Mouse (Mus musculus): ENCODE results near the gene Xpc.
A peak's percentile ranks its signal among the peaks of the same experiment; 100 is the strongest.

The Xpc gene

GRCm38 (mm10) chr6:91515545-91516449 lies at the start of gene Xpc, which contains the start of gene Lsm3:
Gene Xpc (minus strand): TSS chr6:91515888.
Gene Lsm3 (plus strand): TSS chr6:91515928.
- peak; percentile 97 to 99 for DNase-seq

GRCm38 (mm10) chr6:91563031-91563430 lies 47.3 kb upstream of the Xpc start:
- no peak for DNase-seq

GRCm38 (mm10) chr6:91560186-91560585 lies 44.5 kb upstream of the Xpc start:
- no peak for DNase-seq

- DNase-seq = no peak
Measured at GRCm38 (mm10) chr6:91559371-91559770, 43.7 kb upstream of the Xpc start.

DNA sequence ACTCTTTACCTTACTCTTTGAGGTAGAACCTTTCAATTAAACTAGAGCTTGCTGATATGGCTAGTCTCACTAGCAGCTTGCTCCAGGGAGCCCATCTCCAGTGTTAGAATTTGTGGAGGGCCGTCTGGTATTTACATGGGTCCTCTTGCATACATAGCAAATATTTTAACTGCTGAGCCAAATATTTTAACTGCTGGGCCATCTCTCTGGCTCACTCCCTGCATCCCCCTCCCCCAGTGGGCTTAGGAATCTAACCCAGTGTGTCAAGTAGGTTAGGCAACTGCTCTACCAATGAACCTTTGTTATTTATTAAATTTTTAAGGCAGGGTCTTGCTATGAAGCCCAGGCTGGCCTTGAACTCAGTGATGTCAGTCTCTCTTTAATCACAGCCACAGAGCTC lies 42.9 kb upstream of the Xpc start:
- DNase-seq = no peak

GRCm38 (mm10) chr6:91552693-91553092 lies 37.0 kb upstream of the Xpc start:
- no peak for DNase-seq

DNA sequence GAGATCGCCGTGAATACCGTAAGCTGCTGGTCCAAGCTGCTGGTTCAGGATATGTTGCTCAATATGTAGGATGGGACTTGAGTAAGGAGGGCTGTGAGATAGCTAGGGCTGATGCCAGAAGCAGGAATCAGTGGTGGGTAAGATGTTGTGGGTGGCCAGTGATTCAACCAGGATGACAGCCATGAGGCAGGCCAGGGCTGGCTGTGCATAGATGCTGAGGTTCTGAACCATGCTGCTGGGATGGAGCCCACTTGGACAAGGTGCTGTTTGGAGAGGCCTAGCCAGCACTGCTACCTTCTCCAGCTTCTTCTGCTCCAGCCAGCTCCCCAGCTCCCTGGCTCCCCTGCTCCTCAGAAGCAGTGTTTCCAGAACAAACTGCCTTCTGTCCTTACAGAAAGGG lies 36.0 kb upstream of the Xpc start:
- no peak for DNase-seq

- no peak for DNase-seq
Measured at GRCm38 (mm10) chr6:91549621-91550020, 33.9 kb upstream of the Xpc start.

- DNase-seq = no peak
Measured at GRCm38 (mm10) chr6:91547313-91547712, 31.6 kb upstream of the Xpc start.

DNA sequence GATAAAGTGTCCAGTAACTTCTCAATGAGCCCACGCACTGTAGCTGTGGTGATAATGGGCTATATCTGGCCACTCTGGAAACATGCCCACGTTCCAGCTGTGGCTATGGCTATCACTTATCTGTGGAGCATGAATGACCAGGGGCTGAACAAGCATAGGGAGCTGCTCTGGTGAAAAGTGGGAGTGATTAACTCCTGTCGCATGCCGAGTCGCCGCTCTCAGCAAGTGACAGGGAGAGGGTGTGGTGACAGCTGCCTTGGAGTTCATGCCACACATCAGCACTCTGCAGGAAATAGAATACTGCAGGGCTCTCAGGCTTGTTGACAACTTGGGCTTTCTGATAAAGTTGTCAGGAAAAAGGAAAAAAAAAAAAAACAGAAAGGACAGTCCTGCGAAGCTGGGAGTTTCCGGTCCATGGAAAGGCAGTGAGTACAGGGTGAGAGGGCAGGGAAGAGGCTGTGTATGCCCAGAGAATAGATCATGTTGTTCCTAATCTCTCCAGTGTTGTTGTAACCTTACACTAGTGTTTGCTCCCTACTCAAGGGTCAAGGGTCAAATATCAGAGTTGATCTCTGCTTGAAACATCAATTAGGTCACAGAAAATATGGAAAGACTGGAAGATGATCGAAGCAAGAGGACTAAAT lies 30.7 kb upstream of the Xpc start:
- DNase-seq = no peak

GRCm38 (mm10) chr6:91543056-91543455 lies 27.4 kb upstream of the Xpc start:
- no peak for DNase-seq

DNA sequence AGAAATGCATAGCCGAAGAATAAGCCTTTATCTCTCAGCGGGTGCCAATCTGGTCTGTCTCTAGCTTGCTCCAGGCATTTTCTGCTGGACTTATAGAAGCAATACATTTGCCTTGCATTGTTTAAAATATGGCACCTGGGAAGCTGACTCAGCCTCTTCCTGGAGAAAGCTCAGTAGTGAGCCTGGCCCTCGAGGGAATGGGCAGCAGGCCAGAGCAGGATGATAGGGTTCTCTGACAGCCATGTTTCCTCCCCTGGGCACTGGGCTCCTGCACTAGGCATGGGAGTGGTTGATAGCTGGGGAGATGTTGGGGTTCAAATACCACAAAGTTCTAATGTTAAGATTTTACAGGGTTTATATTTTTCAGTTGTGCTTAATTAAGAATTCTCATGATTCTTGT lies 25.6 kb upstream of the Xpc start:
- DNase-seq = no peak

DNA sequence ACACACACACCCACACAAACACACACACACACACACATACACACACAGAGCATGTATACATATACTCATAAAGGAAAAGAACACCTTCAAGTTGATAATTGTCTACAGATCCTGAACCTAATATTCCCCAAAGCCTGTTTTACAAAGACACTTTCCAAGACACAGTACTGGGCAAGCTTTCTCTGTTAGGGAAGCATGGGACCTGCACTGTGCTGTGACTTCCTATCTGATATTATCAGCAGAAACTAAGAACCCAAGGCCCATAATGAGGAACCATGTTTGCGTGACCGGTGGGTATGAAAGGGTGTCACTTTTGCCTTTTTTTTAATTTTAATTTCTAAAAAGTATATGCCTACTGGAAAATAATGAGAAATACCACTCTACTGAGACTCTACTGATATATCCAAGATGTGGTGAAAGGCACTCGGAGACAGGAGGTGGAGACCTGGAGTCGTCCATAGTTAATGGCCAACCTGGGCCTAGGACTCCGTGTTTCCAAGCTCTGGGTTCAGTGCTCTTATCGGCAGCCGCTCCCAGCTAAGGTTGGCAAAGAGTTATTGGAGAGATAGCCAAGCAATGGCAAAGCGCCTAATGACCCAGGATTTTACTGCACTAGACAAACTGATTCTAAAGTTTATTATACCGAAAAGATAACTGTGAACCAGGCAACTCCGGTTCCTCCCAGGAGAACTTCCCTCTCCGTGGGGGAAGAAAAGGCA lies 20.5 kb upstream of the Xpc start:
- DNase-seq = no peak

DNA sequence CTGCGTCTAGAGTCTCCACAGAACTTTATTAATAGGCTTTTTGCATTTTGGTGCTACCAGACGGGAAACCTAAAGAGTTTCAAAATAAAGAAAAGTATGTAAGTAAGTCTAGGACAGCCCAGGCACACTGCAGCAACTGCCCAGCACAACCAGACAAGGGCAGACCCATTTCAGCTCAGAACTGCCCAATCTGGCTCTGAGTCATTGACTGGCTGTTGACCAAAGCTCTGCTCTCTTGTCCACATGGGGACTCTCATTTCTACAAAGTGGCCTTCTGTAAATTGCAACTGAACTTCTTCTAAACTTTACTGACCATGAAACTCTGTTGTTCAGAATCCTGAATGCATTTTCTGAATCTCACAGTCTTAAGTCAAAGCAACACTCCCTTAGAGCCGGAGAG lies 19.5 kb upstream of the Xpc start:
- DNase-seq = no peak

DNA sequence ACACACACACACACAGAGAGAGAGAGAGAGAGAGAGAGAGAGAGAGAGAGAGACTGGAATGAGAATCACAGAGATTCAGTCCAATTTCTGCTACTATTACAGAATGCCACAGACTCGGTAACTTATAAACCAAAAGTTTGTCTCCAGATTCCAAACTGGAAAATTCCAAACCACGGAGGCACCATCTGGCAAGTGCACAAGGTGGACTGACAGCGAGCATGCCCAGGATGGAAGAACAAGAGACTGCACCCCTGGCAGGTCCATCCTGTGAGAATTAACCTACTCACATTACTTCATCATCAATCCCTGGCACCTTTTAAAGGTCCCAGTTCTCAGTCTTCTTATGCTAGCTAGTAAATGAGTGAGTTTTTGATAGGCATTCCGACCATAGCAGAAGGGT lies 18.6 kb upstream of the Xpc start:
- no peak for DNase-seq

GRCm38 (mm10) chr6:91533771-91534170 lies 18.1 kb upstream of the Xpc start:
- DNase-seq = no peak

DNA sequence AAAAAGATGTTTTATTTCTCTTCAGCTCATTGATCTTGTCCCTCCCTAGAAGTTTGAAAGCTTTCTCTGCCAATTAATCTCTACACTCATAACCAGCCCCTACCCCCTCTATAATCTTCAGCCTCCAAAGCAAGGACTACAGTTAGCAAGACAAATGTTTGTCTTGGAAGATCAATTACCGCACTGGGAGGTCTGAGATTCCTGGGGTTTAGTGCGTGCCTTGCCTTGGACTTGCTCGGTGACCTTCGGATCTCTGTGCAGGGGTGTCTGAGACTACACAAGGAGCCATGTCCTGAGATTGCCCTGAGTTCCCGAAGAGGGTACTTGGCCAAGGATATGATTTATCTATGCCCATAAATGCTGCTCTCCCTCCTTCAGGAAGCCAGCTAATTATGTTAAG lies 17.7 kb upstream of the Xpc start:
- DNase-seq = no peak

DNA sequence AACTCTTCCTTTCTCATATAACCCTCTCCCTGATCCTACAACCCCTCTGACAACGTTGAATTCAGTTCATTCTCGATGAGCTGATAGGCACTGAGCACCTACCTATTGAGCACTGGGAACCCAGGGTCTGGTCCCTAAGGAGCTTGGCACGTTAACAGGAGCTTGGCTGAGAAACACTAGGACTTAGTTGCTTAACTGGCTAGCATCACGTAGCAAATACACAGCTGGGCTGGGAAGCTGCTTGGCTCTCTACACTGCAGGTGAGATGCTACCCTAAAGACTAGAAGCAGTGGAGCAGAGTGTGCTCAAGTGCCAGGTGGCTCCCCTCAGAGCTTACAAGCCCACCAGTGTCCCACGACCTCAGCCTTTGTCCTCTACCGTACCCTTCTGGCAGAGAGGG lies 17.0 kb upstream of the Xpc start:
- no peak for DNase-seq

DNA sequence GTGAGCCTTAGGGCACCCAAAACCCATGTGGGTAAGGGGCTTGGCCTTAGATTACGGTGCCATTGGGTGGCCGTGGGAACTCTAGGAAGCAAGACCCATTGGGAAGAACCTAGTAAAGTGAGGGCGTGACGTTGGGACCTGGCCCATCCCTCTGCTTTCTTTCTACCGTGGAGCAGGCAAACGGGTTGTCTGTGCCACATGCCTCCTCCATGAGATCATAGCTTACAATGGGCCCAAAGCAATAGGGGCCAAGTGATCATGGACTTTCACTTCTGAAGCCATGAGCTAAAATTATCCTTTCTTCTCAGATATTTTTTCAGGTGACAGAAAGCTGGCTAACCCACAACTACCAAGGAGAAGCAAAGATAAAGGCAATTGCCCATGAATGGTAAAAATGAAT lies 15.6 kb upstream of the Xpc start:
- no peak for DNase-seq

- no peak for DNase-seq
Measured at GRCm38 (mm10) chr6:91530673-91531072, 15.0 kb upstream of the Xpc start.

DNA sequence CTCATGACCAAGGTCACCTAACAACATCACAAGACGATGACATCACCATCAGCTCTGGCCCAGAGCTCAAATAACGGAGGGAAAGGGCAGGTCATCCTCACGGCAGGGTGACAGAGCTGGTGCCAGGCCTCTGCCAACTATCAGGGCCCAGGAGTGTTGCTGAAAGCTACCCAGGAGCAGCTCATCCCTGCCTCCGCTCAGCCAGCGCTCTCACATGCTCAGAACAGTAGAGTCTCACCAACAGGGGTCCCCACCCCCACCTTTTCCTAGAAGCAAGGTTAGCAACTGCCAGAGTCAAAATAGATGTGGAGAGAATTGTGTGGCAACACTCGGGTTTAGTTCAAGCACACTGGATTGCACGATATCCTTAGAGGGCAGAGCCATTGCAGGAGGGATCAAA lies 12.6 kb upstream of the Xpc start:
- DNase-seq = no peak

- no peak for DNase-seq
Measured at GRCm38 (mm10) chr6:91527227-91527860, 11.7 kb upstream of the Xpc start.

DNA sequence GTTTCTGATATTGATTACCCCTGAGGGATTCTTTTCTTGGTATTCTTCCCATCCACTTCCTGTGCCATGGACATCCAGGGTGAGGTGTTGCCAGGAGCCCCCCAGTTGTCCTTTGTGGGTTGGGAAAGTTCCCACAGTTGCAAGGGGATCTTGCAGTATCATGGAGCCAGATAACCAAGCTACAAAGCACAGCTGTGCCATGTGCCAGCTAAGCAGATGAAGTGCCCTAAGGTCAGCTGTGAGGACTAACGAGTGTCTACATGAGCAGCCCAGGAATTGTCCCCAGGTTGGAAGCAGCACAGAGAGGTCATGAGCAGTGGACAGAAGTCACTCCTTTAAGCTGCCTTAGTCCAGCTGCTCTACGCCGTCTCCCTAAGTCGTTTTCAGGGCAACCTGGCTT lies 9.9 kb upstream of the Xpc start:
- DNase-seq = no peak

Data from thymus, postnatal 36 days (tissue).